In the genomic region with DNA sequence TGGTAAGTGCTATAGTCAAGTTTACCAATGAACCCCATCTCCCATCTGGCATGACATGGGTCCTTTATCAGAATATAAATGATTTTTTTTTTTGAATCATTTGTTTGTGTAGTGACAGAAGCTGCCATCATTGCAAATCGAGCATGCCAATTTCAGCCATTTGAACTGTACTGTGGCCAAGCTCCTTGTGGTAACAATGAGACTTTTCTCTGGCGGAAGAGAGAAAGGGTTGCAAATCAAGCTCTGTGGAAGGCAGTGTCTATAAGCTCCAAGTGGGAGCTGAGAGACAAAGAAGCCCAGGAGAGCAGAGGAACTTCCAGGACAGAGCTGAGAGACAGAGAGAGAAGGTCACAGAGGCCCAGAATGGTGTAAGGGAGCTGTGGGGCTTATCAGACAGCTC, we compare ENCODE assay signal across 15 mouse cellular contexts.
"Had no signal": no experiment of that assay in that cellular context is flagged by ENCODE, and none has a peak within 500 bp of the region (broad histone marks: within the 10 kb centered on the region; RNA-seq: fewer than 3 reads in every experiment).

No protein-coding gene starts in this region.

- DNase-seq: retina, postnatal 1 day; right cerebral cortex, adult 18-20 months; right cerebral cortex, postnatal 14 days; right cerebral cortex, postnatal 25 days; right cerebral cortex, postnatal 4 days; spleen, adult 18-20 months; thymus, adult 18-20 months; thymus, adult 2 months; thymus, postnatal 14 days; thymus, postnatal 25 days; thymus, postnatal 36 days; thymus, postnatal 4 days had no signal

- H3K27ac ChIP-seq: neural tube, embryonic 15.5 days; stomach, embryonic 15.5 days; stomach, postnatal 0 days had no signal

- H3K4me3 ChIP-seq: neural tube, embryonic 15.5 days; stomach, embryonic 15.5 days had no signal
